Mouse (Mus musculus) G1E (cell line): ENCODE measurements around the gene Astn2.

Source experiments
- CTCF ChIP-seq: IDR thresholded peaks from 2 replicates; pipeline ENCODE4 v1.5.1; 2012; ENCODE audit warnings: low read depth, low read length, inconsistent platforms, mixed read lengths
- GATA1 ChIP-seq: IDR thresholded peaks from 2 replicates; pipeline ENCODE4 v1.6.1; 2012; ENCODE audit warnings: borderline replicate concordance, low read length, inconsistent platforms, mixed read lengths

DNA sequence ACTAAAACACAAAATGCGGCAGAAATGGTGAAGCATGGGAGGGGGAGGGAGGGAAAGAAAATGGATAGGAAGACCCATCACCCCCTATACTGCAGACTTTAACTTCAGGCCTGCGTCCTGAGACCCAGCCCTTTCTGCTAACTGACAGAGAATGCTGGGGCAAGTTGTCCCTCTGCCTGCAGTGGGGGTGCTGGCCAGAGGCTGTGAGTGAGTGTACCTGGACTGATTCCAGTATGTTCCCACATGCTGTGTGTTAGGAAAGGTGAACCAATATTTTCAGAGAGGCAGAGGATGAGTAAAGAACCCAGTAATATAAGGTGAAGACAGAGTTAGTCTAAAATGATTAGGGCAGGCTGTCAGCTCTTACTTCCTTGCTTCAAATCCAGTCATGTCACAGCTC is 561.2 kb downstream of the Astn2 start:
- TF ChIP-seq CTCF (no peak), GATA1 (no peak)
